Mouse (Mus musculus): ENCODE measurements around the gene Prpf4.

The Prpf4 gene

GRCm38 (mm10) chr4:62437256-62437778, 28.7 kb downstream of the Prpf4 start:
- no peak for DNase-seq (ENCODE audit: low read depth, low spot score)

- no peak for DNase-seq (ENCODE audit: low read depth, low spot score)
Measured at GRCm38 (mm10) chr4:62437871-62438270, 29.3 kb downstream of the Prpf4 start.

- no peak for DNase-seq (ENCODE audit: low read depth, low spot score)
Measured at GRCm38 (mm10) chr4:62439793-62440192, 31.2 kb downstream of the Prpf4 start.

- no peak for DNase-seq (ENCODE audit: low read depth, low spot score)
Measured at GRCm38 (mm10) chr4:62440544-62440943, 31.9 kb downstream of the Prpf4 start.

- DNase-seq (ENCODE audit: low read depth, low spot score) = no peak
Measured at GRCm38 (mm10) chr4:62440986-62441385, 32.4 kb downstream of the Prpf4 start.

- no peak for DNase-seq (ENCODE audit: low read depth, low spot score)
Measured at GRCm38 (mm10) chr4:62454995-62455394, 46.4 kb downstream of the Prpf4 start.

- no peak for DNase-seq (ENCODE audit: low read depth, low spot score)
Measured at GRCm38 (mm10) chr4:62459081-62459480, 50.5 kb downstream of the Prpf4 start.

- no peak for DNase-seq (ENCODE audit: low read depth, low spot score)
Measured at GRCm38 (mm10) chr4:62460348-62460747, 51.8 kb downstream of the Prpf4 start.

- no peak for DNase-seq (ENCODE audit: low read depth, low spot score)
Measured at GRCm38 (mm10) chr4:62463124-62463523, 54.5 kb downstream of the Prpf4 start.

- DNase-seq (ENCODE audit: low read depth, low spot score) = no peak
Measured at GRCm38 (mm10) chr4:62468158-62468557, 59.6 kb downstream of the Prpf4 start.

- DNase-seq (ENCODE audit: low read depth, low spot score) = peak; percentile 72
Measured at GRCm38 (mm10) chr4:62470598-62471051, 62.0 kb downstream of the Prpf4 start, which contains the start of gene Wdr31. Gene Wdr31 (minus strand): TSS chr4:62470896.

GRCm38 (mm10) chr4:62472071-62472470, 63.5 kb downstream of the Prpf4 start:
- DNase-seq (ENCODE audit: low read depth, low spot score) = no peak

- DNase-seq (ENCODE audit: low read depth, low spot score) = no peak
Measured at GRCm38 (mm10) chr4:62475131-62475530, 66.5 kb downstream of the Prpf4 start.

GRCm38 (mm10) chr4:62475793-62476192, 67.2 kb downstream of the Prpf4 start:
- no peak for DNase-seq (ENCODE audit: low read depth, low spot score)
